Mouse (Mus musculus) stomach, adult 2 months (tissue): Measurements from ENCODE around the gene Sprtn. TPM values are rescaled to one million over a fixed set of nuclear protein-coding genes. Genes with fewer than 3 reads are reported as not detected.

ENCODE experiments used
- polyA plus RNA-seq: library from polyadenylated mRNA; depleted of rRNA; stranded (reverse); fragments of >200 nt; gene quantifications from 2 replicates; pipeline ENCODE4 v1.2.3, GENCODE M21; 2012; rRNA removed

The Sprtn gene
- 3.0 and 3.6 TPM in 2 replicates for polyA plus RNA-seq

GRCm38 (mm10) chr8:124897386-124898250 lies at the start of gene Sprtn, which contains the start of gene Exoc8:
Gene Sprtn, plus strand, starts transcription at chr8:124897886.
Gene Exoc8, minus strand, starts transcription at chr8:124897705.

DNA sequence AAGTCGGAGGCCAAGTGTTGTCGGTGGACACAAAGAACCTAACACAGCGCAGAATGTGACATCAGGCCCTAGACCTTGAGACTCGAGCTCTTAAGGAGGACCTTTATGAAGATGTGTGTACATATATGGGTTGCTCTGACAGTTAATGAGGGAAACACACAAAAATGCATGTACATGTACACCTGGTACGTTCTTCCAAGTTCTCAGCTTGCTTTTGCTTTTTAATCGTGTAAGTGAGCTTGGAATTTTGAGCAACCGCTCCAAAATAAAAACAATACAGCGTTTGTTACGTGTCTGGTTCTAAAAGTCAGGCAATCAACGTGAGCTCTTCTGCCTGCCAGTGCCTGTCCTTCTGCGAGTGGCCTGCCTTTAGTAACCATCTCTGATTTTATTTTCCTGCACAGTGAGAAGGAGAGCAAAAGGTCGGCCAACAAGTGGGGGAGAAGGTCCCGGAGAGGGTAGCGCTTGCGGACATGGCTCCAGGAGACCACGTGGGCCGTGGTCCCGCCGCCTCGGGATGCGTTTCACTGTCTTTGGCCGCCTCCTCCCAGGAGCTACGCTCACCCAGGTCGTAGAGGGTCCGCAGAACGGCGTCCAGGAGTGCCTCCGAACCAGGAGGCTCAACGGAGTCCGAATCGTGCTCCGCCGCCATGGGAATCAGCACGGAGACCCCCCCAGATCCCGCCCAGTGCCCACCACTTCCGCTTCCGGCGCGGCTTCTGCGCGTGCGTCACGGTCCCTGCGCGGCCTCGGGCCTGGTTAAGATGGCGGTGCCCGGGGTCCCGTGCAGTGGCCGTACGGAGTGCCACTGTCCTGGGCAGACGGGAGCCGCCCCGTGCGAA lies 35.1 kb upstream of the Sprtn start, which contains the start of the genes Gnpat and 2810004N23Rik:
Gene Gnpat, plus strand, starts transcription at position 713 of the 842 bp plus-strand sequence.
Gene 2810004N23Rik, minus strand, starts transcription at position 800 of the 842 bp plus-strand sequence.

GRCm38 (mm10) chr8:124949209-124950068 lies 51.8 kb downstream of the Sprtn start, which contains the start of gene Egln1:
Gene Egln1, minus strand, starts transcription at chr8:124949324.

Other genes starting within 250 kb of the Sprtn start
- gene 2310022B05Rik, start 234.5 kb upstream of the Sprtn start, polyA plus RNA-seq: 21.7 and 26.5 TPM in 2 replicates
- gene Ttc13, start 175.9 kb upstream of the Sprtn start, polyA plus RNA-seq: 5.2 and 6.2 TPM in 2 replicates
- 3.8 and 5.6 TPM in 2 replicates for gene Arv1, start 175.7 kb upstream of the Sprtn start, polyA plus RNA-seq
- gene Fam89a, start 146.1 kb upstream of the Sprtn start, polyA plus RNA-seq: 2.8 and 10.2 TPM in 2 replicates
- 0.03 and 0.05 TPM in 2 replicates for gene Trim67, start 104.8 kb upstream of the Sprtn start, polyA plus RNA-seq
- gene Gnpat, start 34.9 kb upstream of the Sprtn start, polyA plus RNA-seq: 13.7 and 15.2 TPM in 2 replicates
- gene 2810004N23Rik, start 34.8 kb upstream of the Sprtn start, polyA plus RNA-seq: 4.3 and 4.4 TPM in 2 replicates
- 3.0 and 4.3 TPM in 2 replicates for gene Exoc8, start 181 bp upstream of the Sprtn start, polyA plus RNA-seq
- 9.9 and 13.9 TPM in 2 replicates for gene Egln1, start 51.4 kb downstream of the Sprtn start, polyA plus RNA-seq
- 7.8 and 8.3 TPM in 2 replicates for gene Tsnax, start 115.1 kb downstream of the Sprtn start, polyA plus RNA-seq
- gene Disc1, start 156.3 kb downstream of the Sprtn start, polyA plus RNA-seq: 0.32 and 0.43 TPM in 2 replicates